Mouse (Mus musculus): Measurements from ENCODE around the gene Svep1. TPM values are rescaled to one million over a fixed set of nuclear protein-coding genes. Genes with fewer than 3 reads are reported as not detected.

The Svep1 gene
- total and polyA plus RNA-seq, 2 experiments from 2014 or later, result 0.47 to 3.0 TPM

DNA sequence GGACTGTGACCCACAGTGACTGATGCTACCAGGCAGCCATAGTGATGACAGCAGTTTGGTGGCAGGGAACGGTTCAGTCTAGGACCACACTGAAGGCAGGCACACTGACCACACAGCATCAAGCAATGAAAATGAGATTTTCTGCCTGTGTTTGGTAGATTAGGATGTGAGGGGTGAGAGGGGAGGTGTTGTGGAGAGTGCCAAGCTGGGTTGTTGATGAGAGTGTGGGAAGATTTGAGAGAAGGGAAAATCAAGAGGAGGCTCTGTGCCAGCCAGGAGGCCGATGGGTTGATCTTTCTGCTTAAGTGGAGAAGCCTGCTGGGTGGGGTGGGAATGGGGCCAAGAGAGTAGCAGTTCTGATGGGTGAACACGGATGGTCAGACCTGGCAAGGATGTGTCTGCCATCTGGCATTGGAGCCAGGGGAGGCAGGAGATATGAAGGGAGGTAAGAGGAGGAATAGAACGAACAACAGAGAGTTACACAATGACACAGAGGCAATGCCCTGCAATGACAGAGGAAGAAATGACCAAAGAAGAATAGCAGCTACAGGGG is 32.1 kb downstream of the Svep1 start:
- ATAC-seq, result no peak
- no peak for TF ChIP-seq CTCF (IDR thresholded peaks at IDR 0.05; ENCODE audit: low read depth)
- H3K4me2 ChIP-seq (ENCODE audit: low read depth), result no peak overlapping the region
- H3K4me3 ChIP-seq (ENCODE audit: low read depth, low read length), result no peak overlapping the region
- no peak overlapping the region for H3K27ac ChIP-seq (ENCODE audit: low read depth, low read length)
- no peaks in the 10 kb centered on the region for H3K27me3 ChIP-seq (ENCODE audit: insufficient read depth, low read length)
- no peak for DNase-seq
- H3K36me3 ChIP-seq (ENCODE audit: insufficient read depth), result no peaks in the 10 kb centered on the region
- H3K9ac ChIP-seq, result no peak overlapping the region
- WGBS, result 54% methylated on average over 4 of the region's 4 CpGs
- H3K4me1 ChIP-seq (ENCODE audit: insufficient read depth), result no peaks in the 10 kb centered on the region
- no peaks in the 10 kb centered on the region for H3K9me3 ChIP-seq (ENCODE audit: low read length)

DNA sequence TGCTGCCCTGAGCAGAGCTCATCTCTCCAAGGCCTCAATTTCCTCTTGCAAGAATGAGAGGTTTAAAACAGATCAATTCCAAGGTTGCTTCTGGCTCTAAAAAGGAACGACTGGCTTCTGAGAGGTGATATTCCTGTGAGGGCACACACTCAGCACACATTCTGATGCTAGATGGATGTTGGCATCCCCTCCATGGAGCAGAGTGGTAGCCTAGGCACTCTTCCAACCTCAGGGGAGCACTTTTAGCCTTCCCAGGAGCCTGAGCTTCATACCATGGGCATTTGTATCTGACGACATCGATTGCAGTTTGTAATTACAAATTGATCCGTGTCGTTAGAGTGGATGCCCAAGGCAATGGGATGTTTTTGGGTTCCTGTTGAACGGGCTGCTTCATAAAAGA is 33.3 kb downstream of the Svep1 start:
- H3K4me1 ChIP-seq (ENCODE audit: insufficient read depth), result no peaks in the 10 kb centered on the region
- TF ChIP-seq CTCF (IDR thresholded peaks at IDR 0.05; ENCODE audit: low read depth), result no peak
- no peak overlapping the region for H3K27ac ChIP-seq (ENCODE audit: low read depth, low read length)
- H3K4me2 ChIP-seq (ENCODE audit: low read depth), result no peak overlapping the region
- no peak overlapping the region for H3K9ac ChIP-seq
- 65% methylated on average over 6 of the region's 6 CpGs for WGBS
- no peaks in the 10 kb centered on the region for H3K9me3 ChIP-seq (ENCODE audit: low read length)
- no peaks in the 10 kb centered on the region for H3K27me3 ChIP-seq (ENCODE audit: insufficient read depth, low read length)
- no peak overlapping the region for H3K4me3 ChIP-seq (ENCODE audit: low read depth, low read length)
- DNase-seq, result no peak
- no peak for ATAC-seq
- H3K36me3 ChIP-seq (ENCODE audit: insufficient read depth), result no peaks in the 10 kb centered on the region

DNA sequence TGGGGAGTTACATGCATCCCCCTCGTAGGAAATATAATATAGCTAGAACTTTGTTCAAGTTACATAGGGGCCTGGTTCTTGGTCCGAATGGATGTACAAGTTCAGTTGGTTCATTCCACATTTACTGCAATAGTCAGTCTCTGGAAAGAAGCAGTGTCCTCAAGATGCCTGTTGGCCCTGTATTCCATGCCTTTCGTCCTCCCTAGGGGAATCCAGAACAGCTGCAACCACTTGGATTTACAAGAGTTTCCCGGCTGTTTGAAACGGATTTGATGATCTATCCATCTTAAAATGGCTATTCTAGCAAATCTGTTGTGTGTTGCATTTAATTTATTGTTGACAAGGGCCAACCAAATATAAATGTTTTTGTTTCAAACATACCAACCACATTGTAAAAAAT is 36.2 kb downstream of the Svep1 start:
- DNase-seq (no peak), ATAC-seq (no peak)
- Histone ChIP-seq H3K36me3 (ENCODE audit: insufficient read depth) (no peaks in the 10 kb centered on the region), H3K9me3 (ENCODE audit: low read length) (no peaks in the 10 kb centered on the region), H3K27me3 (ENCODE audit: insufficient read depth, low read length) (no peaks in the 10 kb centered on the region), H3K27ac (ENCODE audit: low read depth, low read length) (no peak overlapping the region), H3K9ac (no peak overlapping the region), H3K4me1 (ENCODE audit: insufficient read depth) (no peaks in the 10 kb centered on the region), H3K4me3 (ENCODE audit: low read depth, low read length) (no peak overlapping the region), H3K4me2 (ENCODE audit: low read depth) (no peak overlapping the region)
- 82% methylated on average over 5 of the region's 5 CpGs for WGBS
- TF ChIP-seq CTCF (IDR thresholded peaks at IDR 0.05; ENCODE audit: low read depth), result no peak

DNA sequence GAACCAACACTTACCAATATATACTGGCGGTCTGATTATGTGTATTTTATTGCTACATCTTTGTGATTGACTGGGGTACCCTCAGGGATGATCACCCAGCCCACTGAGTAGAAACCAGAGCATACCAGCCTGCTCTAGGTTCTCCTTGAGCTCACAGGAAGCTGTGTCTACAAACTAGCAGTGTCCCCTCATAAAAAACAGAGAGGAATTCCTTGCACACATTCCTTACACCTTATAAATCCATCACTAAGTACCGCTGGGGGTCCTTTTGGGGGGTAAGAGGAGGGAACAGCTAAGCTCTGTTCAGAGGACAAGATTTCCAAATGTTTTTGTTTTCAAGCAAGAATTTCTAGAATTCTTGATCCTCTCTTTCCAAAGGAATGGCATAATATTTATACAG is 36.7 kb downstream of the Svep1 start:
- no peak for TF ChIP-seq CTCF (IDR thresholded peaks at IDR 0.05; ENCODE audit: low read depth)
- 92% methylated on average over 2 of the region's 2 CpGs for WGBS

DNA sequence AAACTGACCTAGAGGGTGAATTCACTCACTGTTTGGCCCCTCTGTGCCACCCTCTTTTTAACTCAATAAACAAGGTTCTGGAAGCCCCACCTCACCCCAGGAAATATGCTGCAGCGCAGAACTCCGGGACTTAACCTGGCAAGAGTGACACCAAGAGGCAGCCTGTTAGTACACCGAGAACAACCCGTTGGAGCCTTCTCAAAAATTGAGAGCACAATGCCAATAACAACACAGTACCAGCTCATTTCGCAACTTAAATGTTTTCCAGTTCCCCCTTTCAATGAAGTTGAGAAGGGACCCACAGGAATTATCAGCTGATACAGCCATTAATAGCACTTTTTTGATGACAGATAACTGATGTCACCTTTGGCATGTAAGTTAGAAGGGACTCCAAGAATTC is 38.3 kb downstream of the Svep1 start:
- no peak for DNase-seq
- H3K4me1 ChIP-seq (ENCODE audit: insufficient read depth), result no peaks in the 10 kb centered on the region
- no peaks in the 10 kb centered on the region for H3K9me3 ChIP-seq (ENCODE audit: low read length)
- 81% methylated on average over 5 of the region's 5 CpGs for WGBS
- no peaks in the 10 kb centered on the region for H3K27me3 ChIP-seq (ENCODE audit: insufficient read depth, low read length)
- no peak for TF ChIP-seq CTCF (IDR thresholded peaks at IDR 0.05; ENCODE audit: low read depth)
- H3K4me3 ChIP-seq (ENCODE audit: low read depth, low read length), result no peak overlapping the region
- ATAC-seq, result no peak
- no peak overlapping the region for H3K9ac ChIP-seq
- no peaks in the 10 kb centered on the region for H3K36me3 ChIP-seq (ENCODE audit: insufficient read depth)
- no peak overlapping the region for H3K27ac ChIP-seq (ENCODE audit: low read depth, low read length)
- H3K4me2 ChIP-seq (ENCODE audit: low read depth), result no peak overlapping the region

More for the DNA sequence above, 36.7 kb downstream of the Svep1 start:
- Histone ChIP-seq H3K4me3 (ENCODE audit: low read depth, low read length) (no peak overlapping the region), H3K9me3 (ENCODE audit: low read length) (no peaks in the 10 kb centered on the region), H3K36me3 (ENCODE audit: insufficient read depth) (no peaks in the 10 kb centered on the region), H3K4me1 (ENCODE audit: insufficient read depth) (no peaks in the 10 kb centered on the region), H3K9ac (no peak overlapping the region), H3K4me2 (ENCODE audit: low read depth) (no peak overlapping the region), H3K27me3 (ENCODE audit: insufficient read depth, low read length) (no peaks in the 10 kb centered on the region), H3K27ac (ENCODE audit: low read depth, low read length) (no peak overlapping the region)
- DNase-seq, result no peak
- no peak for ATAC-seq

DNA sequence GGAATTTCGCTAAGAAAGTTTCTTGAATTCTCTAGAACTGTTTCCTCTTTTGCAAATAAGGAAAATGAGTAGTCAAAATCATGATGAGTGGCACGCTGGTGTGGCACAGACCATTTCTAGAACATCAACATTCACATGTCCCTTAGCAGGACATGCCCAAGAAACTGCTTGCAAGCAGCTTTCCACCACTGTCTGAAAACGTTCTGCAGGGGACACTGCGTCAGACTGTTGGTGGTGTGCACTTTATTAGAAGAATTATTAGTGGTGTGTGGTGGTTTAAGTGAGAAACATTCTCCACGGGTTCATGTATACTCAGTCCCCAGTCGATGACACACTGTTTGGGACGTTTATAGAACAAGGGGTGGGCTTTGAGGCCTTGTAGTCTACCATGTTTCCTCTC is 40.9 kb downstream of the Svep1 start:
- TF ChIP-seq CTCF (IDR thresholded peaks at IDR 0.05; ENCODE audit: low read depth), result no peak
- DNase-seq (no peak), ATAC-seq (no peak)
- H3K4me2 ChIP-seq (ENCODE audit: low read depth), result no peak overlapping the region
- WGBS, result 86% methylated on average over 7 of the region's 7 CpGs
- no peak overlapping the region for H3K4me3 ChIP-seq (ENCODE audit: low read depth, low read length)
- H3K27me3 ChIP-seq (ENCODE audit: insufficient read depth, low read length), result no peaks in the 10 kb centered on the region
- H3K27ac ChIP-seq (ENCODE audit: low read depth, low read length), result no peak overlapping the region
- H3K4me1 ChIP-seq (ENCODE audit: insufficient read depth), result no peaks in the 10 kb centered on the region
- H3K9ac ChIP-seq, result no peak overlapping the region
- no peaks in the 10 kb centered on the region for H3K9me3 ChIP-seq (ENCODE audit: low read length)
- no peaks in the 10 kb centered on the region for H3K36me3 ChIP-seq (ENCODE audit: insufficient read depth)

DNA sequence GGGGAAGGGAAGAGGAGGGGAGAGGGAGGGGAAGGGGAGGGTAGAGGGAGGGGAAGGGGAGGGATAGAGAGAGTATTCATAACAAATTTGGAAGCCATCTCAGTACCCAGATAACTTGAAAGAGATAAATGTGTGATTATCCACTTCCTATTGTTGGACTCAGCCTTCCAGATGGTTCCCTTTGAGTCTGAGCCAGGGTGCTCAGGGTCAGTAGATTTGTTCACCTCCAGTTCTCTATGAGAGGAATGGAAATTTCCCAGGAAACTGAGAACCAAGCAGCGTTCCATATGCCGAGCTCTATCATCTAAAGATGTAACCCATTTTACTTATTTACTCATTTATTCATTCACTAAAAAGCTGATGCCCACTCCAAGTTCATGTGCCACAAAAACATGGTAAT is 44.8 kb downstream of the Svep1 start:
- no peak for TF ChIP-seq CTCF (IDR thresholded peaks at IDR 0.05; ENCODE audit: low read depth)
- H3K4me3 ChIP-seq (ENCODE audit: low read depth, low read length), result no peak overlapping the region
- H3K36me3 ChIP-seq (ENCODE audit: insufficient read depth), result no peaks in the 10 kb centered on the region
- ATAC-seq (no peak), DNase-seq (no peak)
- no peak overlapping the region for H3K27ac ChIP-seq (ENCODE audit: low read depth, low read length)
- H3K4me1 ChIP-seq (ENCODE audit: insufficient read depth), result no peaks in the 10 kb centered on the region
- no peaks in the 10 kb centered on the region for H3K27me3 ChIP-seq (ENCODE audit: insufficient read depth, low read length)
- H3K9ac ChIP-seq, result no peak overlapping the region
- 87% methylated on average over 2 of the region's 2 CpGs for WGBS
- H3K4me2 ChIP-seq (ENCODE audit: low read depth), result no peak overlapping the region
- no peaks in the 10 kb centered on the region for H3K9me3 ChIP-seq (ENCODE audit: low read length)

DNA sequence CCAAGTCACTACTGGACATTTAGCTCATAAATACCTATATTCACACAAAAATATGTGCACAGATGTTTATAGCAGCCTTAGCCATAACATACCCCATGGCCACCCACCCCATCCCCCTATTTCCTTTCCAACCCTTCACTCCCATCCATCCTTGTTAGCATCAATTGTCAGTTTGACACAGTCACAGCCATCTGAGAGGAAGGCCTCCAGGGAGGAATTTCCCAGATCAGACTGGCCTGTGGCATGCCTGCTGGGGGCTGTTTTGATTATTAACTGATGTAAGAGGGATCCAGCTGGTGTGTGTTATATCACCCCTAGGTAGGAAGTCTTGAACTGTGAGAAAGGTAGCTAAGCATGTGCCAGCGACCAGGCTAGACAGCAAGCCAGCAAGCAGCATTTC is 47.1 kb downstream of the Svep1 start:
- Histone ChIP-seq H3K4me1 (ENCODE audit: insufficient read depth) (no peaks in the 10 kb centered on the region), H3K4me3 (ENCODE audit: low read depth, low read length) (no peak overlapping the region), H3K4me2 (ENCODE audit: low read depth) (no peak overlapping the region), H3K36me3 (ENCODE audit: insufficient read depth) (no peaks in the 10 kb centered on the region), H3K27ac (ENCODE audit: low read depth, low read length) (no peak overlapping the region), H3K9me3 (ENCODE audit: low read length) (no peaks in the 10 kb centered on the region), H3K9ac (no peak overlapping the region), H3K27me3 (ENCODE audit: insufficient read depth, low read length) (no peaks in the 10 kb centered on the region)
- WGBS, result 74% methylated on average over 1 of the region's 1 CpGs
- DNase-seq (no peak), ATAC-seq (no peak)
- no peak for TF ChIP-seq CTCF (IDR thresholded peaks at IDR 0.05; ENCODE audit: low read depth)
